Comparison of ENCODE assay signal across 13 mouse cellular contexts in genomic region chr13:91038636-91039035, GRCm38 (mm10).
A peak's percentile ranks its signal among the peaks of the same experiment; 100 is the strongest.
DNase-seq lines count a peak whose midpoint lies in the region; ATAC-seq and TF ChIP-seq lines count a peak whose summit lies in the region.
"Had no signal": no experiment of that assay in that cellular context is flagged by ENCODE, and none has a peak within 500 bp of the region (broad histone marks: within the 10 kb centered on the region; RNA-seq: fewer than 3 reads in every experiment).

No protein-coding gene starts in this region.

- H3K4me2 ChIP-seq in midbrain, embryonic 11.5 days: no peak overlapping the region
- H3K4me2 ChIP-seq in midbrain, embryonic 16.5 days (ENCODE audit: low read length): no peak overlapping the region
- H3K4me2 ChIP-seq: embryonic facial prominence, embryonic 15.5 days; forebrain, embryonic 12.5 days had no signal

- no peak overlapping the region for H3K9ac ChIP-seq in midbrain, embryonic 11.5 days (ENCODE audit: low read length)
- H3K9ac ChIP-seq in midbrain, embryonic 16.5 days (ENCODE audit: low read depth, low read length): no peak overlapping the region
- H3K9ac ChIP-seq: embryonic facial prominence, embryonic 13.5 days; embryonic facial prominence, embryonic 15.5 days; forebrain, embryonic 12.5 days had no signal

- ATAC-seq in midbrain, embryonic 11.5 days (ENCODE audit: low FRiP score): no peak
- ATAC-seq in midbrain, embryonic 16.5 days: no peak
- no peak for ATAC-seq in megakaryocyte, adult 5-6 weeks (ENCODE audit: poor library complexity, severe bottlenecking)

- intact Hi-C loops in heart, postnatal 10 days (cut with DNase I): loop anchor here (2.0 to 5.0 kb wide), 2 partner anchors 334 to 598 kb away; no protein-coding TSS in a partner anchor

- no peak for DNase-seq in layer of hippocampus, adult 2 months (ENCODE audit: low spot score in 2 of 2)
- no peak for DNase-seq in layer of hippocampus, adult 11-12 months (ENCODE audit: low spot score)
- DNase-seq in midbrain, embryonic 11.5 days (ENCODE audit: low spot score, missing footprints): peak; percentile 60
- peak; percentile 50 for DNase-seq in 3T3-L1 (ENCODE audit: low read depth, low spot score)
- DNase-seq in NIH3T3 (ENCODE audit: low read depth): peak; percentile 2
- no peak for DNase-seq in heart, postnatal 10 days

- no peak for TF ChIP-seq CTCF in layer of hippocampus, adult 2 months (conservative IDR thresholded peaks at IDR 0.05)

- H3K9me3 ChIP-seq in midbrain, embryonic 11.5 days (ENCODE audit: control insufficient read depth, low read length): no peaks in the 10 kb centered on the region
- H3K9me3 ChIP-seq in midbrain, embryonic 16.5 days (replicated peaks; ENCODE audit: control insufficient read depth, low read length, poor library complexity, severe bottlenecking): no peaks in the 10 kb centered on the region
- H3K9me3 ChIP-seq: embryonic facial prominence, embryonic 13.5 days; embryonic facial prominence, embryonic 15.5 days; forebrain, embryonic 10.5 days; forebrain, embryonic 12.5 days had no signal

- H3K27me3 ChIP-seq in midbrain, embryonic 11.5 days (ENCODE audit: control insufficient read depth, insufficient read depth, low read length): no peaks in the 10 kb centered on the region
- H3K27me3 ChIP-seq in midbrain, embryonic 16.5 days (ENCODE audit: control insufficient read depth, insufficient read depth, low read depth, low read length): no peaks in the 10 kb centered on the region
- H3K27me3 ChIP-seq: embryonic facial prominence, embryonic 13.5 days; embryonic facial prominence, embryonic 15.5 days; forebrain, embryonic 12.5 days had no signal

- no peak overlapping the region for H3K4me3 ChIP-seq in layer of hippocampus, adult 2 months
- no peak overlapping the region for H3K4me3 ChIP-seq in midbrain, embryonic 11.5 days (ENCODE audit: low read depth, low read length)
- H3K4me3 ChIP-seq in midbrain, embryonic 16.5 days (ENCODE audit: low read depth, low read length): no peak overlapping the region
- H3K4me3 ChIP-seq: embryonic facial prominence, embryonic 13.5 days; embryonic facial prominence, embryonic 15.5 days; erythroblast, embryonic 14.5 days; forebrain, embryonic 10.5 days; forebrain, embryonic 12.5 days had no signal

- 86% methylated on average over 5 of the region's 5 CpGs for WGBS in midbrain, embryonic 11.5 days
- 68% methylated on average over 5 of the region's 5 CpGs for WGBS in midbrain, embryonic 16.5 days

- no peaks in the 10 kb centered on the region for H3K4me1 ChIP-seq in midbrain, embryonic 11.5 days (ENCODE audit: control insufficient read depth, insufficient read depth, low read length)
- peaks cover 5% of the 10 kb centered on the region for H3K4me1 ChIP-seq in midbrain, embryonic 16.5 days (ENCODE audit: control insufficient read depth, insufficient read depth, low read length)
- H3K4me1 ChIP-seq: forebrain, embryonic 10.5 days; forebrain, embryonic 12.5 days had no signal

- no peaks in the 10 kb centered on the region for H3K36me3 ChIP-seq in midbrain, embryonic 11.5 days (ENCODE audit: control insufficient read depth, insufficient read depth, low read length)
- H3K36me3 ChIP-seq in midbrain, embryonic 16.5 days (ENCODE audit: control insufficient read depth, insufficient read depth, low read length): no peaks in the 10 kb centered on the region
- H3K36me3 ChIP-seq: embryonic facial prominence, embryonic 13.5 days; embryonic facial prominence, embryonic 15.5 days; forebrain, embryonic 10.5 days; forebrain, embryonic 12.5 days had no signal

- H3K27ac ChIP-seq in layer of hippocampus, adult 2 months: peak overlapping the region; percentile 84; the same call in 1 of the 2 replicates
- no peak overlapping the region for H3K27ac ChIP-seq in midbrain, embryonic 11.5 days (ENCODE audit: low read depth, low read length)
- no peak overlapping the region for H3K27ac ChIP-seq in midbrain, embryonic 16.5 days (ENCODE audit: low read length)

Comparison
In these comparisons a context has a peak if more than half of its experiments do, and no peak if none do; other contexts are left out.
1. DNase-seq: peak in midbrain, embryonic 11.5 days (single experiment), 3T3-L1 (single experiment) and NIH3T3 (single experiment); none in layer of hippocampus, adult 2 months (0 of 2), layer of hippocampus, adult 11-12 months (single experiment) and heart, postnatal 10 days (0 of 2).